Comparison of ENCODE assay signal across 8 mouse cellular contexts in genomic region chr2:170070641-170071241, GRCm38 (mm10).
DNase-seq lines count a peak whose midpoint lies in the region; ATAC-seq and TF ChIP-seq lines count a peak whose summit lies in the region.

No protein-coding gene starts in this region.

- TF ChIP-seq CTCF in forebrain, postnatal 0 days (IDR thresholded peaks at IDR 0.05; ENCODE audit: low read depth), result no peak
- no peak for TF ChIP-seq CTCF in heart, postnatal 0 days (IDR thresholded peaks at IDR 0.05; ENCODE audit: low read depth)

- WGBS in forebrain, embryonic 16.5 days, result 40% methylated on average over 15 of the region's 15 CpGs
- 40% methylated on average over 15 of the region's 15 CpGs for WGBS in forebrain, postnatal 0 days
- 39% methylated on average over 15 of the region's 15 CpGs for WGBS in heart, postnatal 0 days

- no peak for TF ChIP-seq EP300 in heart, postnatal 0 days (IDR thresholded peaks at IDR 0.05; ENCODE audit: low read depth)

- no peak for ATAC-seq in forebrain, embryonic 16.5 days
- ATAC-seq in forebrain, postnatal 0 days, result no peak
- ATAC-seq in heart, postnatal 0 days (ENCODE audit: insufficient read depth, low read depth), result no peak
- ATAC-seq in cerebellum, adult (ENCODE audit: insufficient number of reproducible peaks, low FRiP score, low TSS enrichment), result no peak

- H3K36me3 ChIP-seq in forebrain, embryonic 16.5 days (ENCODE audit: control insufficient read depth, insufficient read depth), result no peaks in the 10 kb centered on the region
- H3K36me3 ChIP-seq in forebrain, postnatal 0 days (ENCODE audit: insufficient read depth), result no peaks in the 10 kb centered on the region
- H3K36me3 ChIP-seq in heart, postnatal 0 days (replicated peaks; ENCODE audit: control insufficient read depth, insufficient read depth, low read length), result no peaks in the 10 kb centered on the region

- 0 out of 2 replicates have a peak overlapping the region, but pooled peaks have one; percentile 3 for H3K4me2 ChIP-seq in forebrain, embryonic 16.5 days (ENCODE audit: low read length)
- H3K4me2 ChIP-seq in forebrain, postnatal 0 days (ENCODE audit: low read depth), result no peak overlapping the region
- peak overlapping the region; percentile 30 for H3K4me2 ChIP-seq in heart, postnatal 0 days (ENCODE audit: low read depth, low read length)

- H3K4me3 ChIP-seq in forebrain, embryonic 16.5 days (replicated peaks; ENCODE audit: low read length), result no peak overlapping the region
- H3K4me3 ChIP-seq in forebrain, postnatal 0 days (ENCODE audit: low read depth, low read length), result no peak overlapping the region
- H3K4me3 ChIP-seq in heart, postnatal 0 days (ENCODE audit: low read depth, low read length), result no peak overlapping the region; the same call in 1 of the 2 replicates

- no peak for DNase-seq in forebrain, postnatal 0 days
- DNase-seq in adrenal gland, postnatal 25 days, result peak; percentile 23
- no peak for DNase-seq in heart, postnatal 0 days (ENCODE audit: low spot score)
- DNase-seq in mesoderm, embryonic 11.5 days (ENCODE audit: low read depth, low spot score), result peak; percentile 71
- no peak for DNase-seq in cerebellum, postnatal 4 days (ENCODE audit: low spot score in 2 of 2)
- DNase-seq in frontal cortex, postnatal 25 days (ENCODE audit: low spot score in 2 of 2), result no peak

- H3K27me3 ChIP-seq in forebrain, embryonic 16.5 days (replicated peaks; ENCODE audit: control insufficient read depth, insufficient read depth, low read length), result peaks cover 2% of the 10 kb centered on the region; the same call in 1 of the 2 replicates
- H3K27me3 ChIP-seq in forebrain, postnatal 0 days (ENCODE audit: insufficient read depth, low read length), result no peaks in the 10 kb centered on the region
- H3K27me3 ChIP-seq in heart, postnatal 0 days (ENCODE audit: control insufficient read depth, insufficient read depth, low read length), result no peaks in the 10 kb centered on the region

- H3K4me1 ChIP-seq in forebrain, embryonic 16.5 days (replicated peaks; ENCODE audit: control insufficient read depth, insufficient read depth, low read length), result peaks cover 6% of the 10 kb centered on the region
- 0 out of 2 replicates have a peak, but pooled peaks cover 4% of the 10 kb centered on the region for H3K4me1 ChIP-seq in forebrain, postnatal 0 days (ENCODE audit: insufficient read depth)
- no peaks in the 10 kb centered on the region for H3K4me1 ChIP-seq in heart, postnatal 0 days (ENCODE audit: control insufficient read depth, insufficient read depth)

- no peak overlapping the region for H3K9ac ChIP-seq in forebrain, embryonic 16.5 days (replicated peaks; ENCODE audit: low read depth, low read length)
- no peak overlapping the region for H3K9ac ChIP-seq in forebrain, postnatal 0 days
- H3K9ac ChIP-seq in heart, postnatal 0 days (replicated peaks; ENCODE audit: low read depth, low read length), result no peak overlapping the region

- peaks cover 3% of the 10 kb centered on the region for H3K9me3 ChIP-seq in forebrain, embryonic 16.5 days (ENCODE audit: control insufficient read depth, low read length)
- no peaks in the 10 kb centered on the region for H3K9me3 ChIP-seq in forebrain, postnatal 0 days (ENCODE audit: low read length)
- peaks cover 7% of the 10 kb centered on the region; the same call in 1 of the 2 replicates for H3K9me3 ChIP-seq in heart, postnatal 0 days (replicated peaks; ENCODE audit: control insufficient read depth, low read length)

- no peak overlapping the region for H3K27ac ChIP-seq in forebrain, embryonic 16.5 days (ENCODE audit: low read length)
- H3K27ac ChIP-seq in forebrain, postnatal 0 days (ENCODE audit: low read depth, low read length), result no peak overlapping the region
- H3K27ac ChIP-seq in heart, postnatal 0 days (ENCODE audit: low read depth), result no peak overlapping the region

Comparison
In these comparisons a context has a peak if more than half of its experiments do, and no peak if none do; other contexts are left out.
1. DNase-seq: peak in adrenal gland, postnatal 25 days (single experiment) and mesoderm, embryonic 11.5 days (single experiment); none in forebrain, postnatal 0 days (single experiment), heart, postnatal 0 days (single experiment), cerebellum, postnatal 4 days (0 of 2) and frontal cortex, postnatal 25 days (0 of 2).